Mouse (Mus musculus) liver, postnatal 0 days (tissue): ENCODE data around the gene Prph2.

Experiments
- CTCF ChIP-seq: sonication (generic); IDR thresholded peaks from 2 replicates; pipeline ENCODE4 v1.5.1; 2016; ENCODE audit warnings: antibody characterized with exemption, low read depth
- EP300 ChIP-seq: IDR thresholded peaks from 2 replicates; pipeline ENCODE4 v1.6.1; 2016; ENCODE audit warnings: antibody characterized with exemption, low read depth, mild to moderate bottlenecking

DNA sequence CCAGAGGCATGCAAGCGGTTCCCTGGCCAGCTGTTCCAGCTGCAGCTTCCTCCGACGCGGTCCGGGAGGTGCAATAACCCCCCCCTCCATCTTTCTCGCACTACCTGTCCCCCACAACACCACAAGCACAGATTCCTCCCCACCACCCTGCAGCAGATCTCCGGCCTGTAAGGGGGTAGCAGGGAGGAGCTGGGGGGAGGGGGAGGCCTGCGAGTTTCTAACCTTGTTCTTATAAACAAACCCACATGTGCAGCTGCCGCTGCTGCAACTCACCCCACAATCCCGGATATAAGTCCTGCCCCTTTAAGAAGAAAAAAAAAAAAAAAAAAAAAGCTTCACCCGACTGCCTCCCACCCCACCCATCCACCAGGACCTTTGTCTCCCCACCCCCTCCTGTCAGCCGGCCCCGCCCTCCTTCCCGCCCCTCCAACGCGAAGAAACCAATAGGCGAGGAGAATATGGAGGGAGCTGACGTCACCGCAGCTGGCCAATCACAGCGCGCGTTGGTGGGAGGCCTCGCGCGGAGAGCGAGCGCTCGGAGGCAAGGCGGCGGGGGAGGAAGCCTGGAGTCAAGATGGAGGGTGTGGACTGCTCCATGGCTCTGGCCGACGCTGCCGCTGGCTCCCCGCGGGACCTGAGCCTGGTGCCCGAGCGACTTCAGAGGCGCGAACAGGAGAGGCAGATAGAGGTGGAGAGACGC is 20.0 kb upstream of the Prph2 start, which contains the start of gene Tbcc:
- TF ChIP-seq EP300 (no peak), CTCF (no peak)
